Mouse (Mus musculus): Measurements from ENCODE around the gene Mkrn2os. TPM values are rescaled to one million over a fixed set of nuclear protein-coding genes. Genes with fewer than 3 reads are reported as not detected.
A peak's percentile ranks its signal among the peaks of the same experiment; 100 is the strongest.
"Not testable (repeated sequence)": the region's sequence is repeated elsewhere in the genome, so short reads cannot be mapped to it uniquely, and the experiment has no call there.

Mkrn2os gene
- total RNA-seq (2017): 0.25 TPM in 1 of 2 replicates, not detected in the other

- no peak for ATAC-seq (replicated peaks in 1 of 2; ENCODE audit: insufficient read depth in 1 of 2, low FRiP score in 2 of 2, low TSS enrichment in 1 of 2, low read depth in 1 of 2, poor library complexity in 2 of 2, severe bottlenecking in 2 of 2)
Observed at GRCm38 (mm10) chr6:115592458-115592857, at the start of gene Mkrn2os. Gene Mkrn2os (minus strand): TSS chr6:115592576.

GRCm38 (mm10) chr6:115638188-115638587 is 45.8 kb upstream of the Mkrn2os start:
- ATAC-seq (replicated peaks in 1 of 2; ENCODE audit: insufficient read depth in 1 of 2, low FRiP score in 2 of 2, low TSS enrichment in 1 of 2, low read depth in 1 of 2, poor library complexity in 2 of 2, severe bottlenecking in 2 of 2): not testable (repeated sequence)

DNA sequence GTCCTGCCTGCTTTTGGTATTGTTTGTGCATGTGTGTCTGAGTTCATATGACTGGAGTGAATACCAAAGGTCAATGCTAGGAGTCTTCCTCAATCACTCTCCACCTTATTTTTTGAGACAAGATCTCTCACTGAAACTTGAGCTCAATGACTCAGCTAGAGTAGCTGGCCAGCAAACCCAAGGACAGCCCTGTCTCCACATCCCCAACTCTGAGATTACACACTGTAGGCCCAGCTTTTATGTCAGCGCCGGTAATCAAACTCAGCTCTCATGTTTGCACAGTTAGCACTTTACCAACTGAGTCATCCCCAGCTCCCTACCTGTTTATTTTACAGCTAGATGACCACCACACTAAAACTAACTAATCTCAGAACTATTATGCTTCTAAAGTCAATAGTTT is 41.6 kb upstream of the Mkrn2os start:
- ATAC-seq (replicated peaks in 1 of 2; ENCODE audit: insufficient read depth in 1 of 2, low FRiP score in 2 of 2, low TSS enrichment in 1 of 2, low read depth in 1 of 2, poor library complexity in 2 of 2, severe bottlenecking in 2 of 2): no peak

DNA sequence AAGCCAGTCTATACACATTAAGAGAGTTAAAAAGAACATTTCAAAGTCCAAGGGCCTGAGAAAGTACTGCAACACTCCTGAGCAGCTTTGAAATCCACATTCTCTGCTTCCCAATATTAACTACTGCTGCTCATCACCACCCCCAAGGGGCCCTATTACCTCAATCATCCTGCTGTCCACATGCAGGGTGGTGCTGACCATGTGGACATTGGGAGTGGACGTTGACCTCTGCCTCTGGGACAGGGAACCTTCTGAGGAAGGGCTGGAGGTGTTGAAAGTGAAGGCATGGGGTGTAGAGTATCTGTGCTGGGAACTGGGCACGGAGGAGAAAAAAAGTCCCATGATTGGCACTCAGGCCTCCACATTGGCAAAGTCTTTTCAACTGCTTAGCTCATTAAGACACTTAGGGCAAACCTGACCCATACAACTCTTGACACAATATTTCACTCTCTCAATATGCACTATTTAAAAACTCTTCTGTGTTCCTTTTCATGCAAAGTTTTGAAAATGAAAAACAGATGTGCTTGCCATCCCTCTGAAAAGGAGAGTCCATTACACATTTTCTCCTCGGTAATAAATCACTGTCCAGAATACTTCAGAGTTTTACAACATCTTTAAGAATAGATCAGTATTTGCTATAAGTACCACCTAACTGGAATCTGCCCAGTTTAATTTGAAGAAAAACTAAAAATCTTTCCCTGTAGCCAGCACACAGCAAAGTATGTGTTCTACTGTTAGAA is 38.9 kb upstream of the Mkrn2os start:
- no peak for ATAC-seq (replicated peaks in 1 of 2; ENCODE audit: insufficient read depth in 1 of 2, low FRiP score in 2 of 2, low TSS enrichment in 1 of 2, low read depth in 1 of 2, poor library complexity in 2 of 2, severe bottlenecking in 2 of 2)

- no peak for ATAC-seq (replicated peaks in 1 of 2; ENCODE audit: insufficient read depth in 1 of 2, low FRiP score in 2 of 2, low TSS enrichment in 1 of 2, low read depth in 1 of 2, poor library complexity in 2 of 2, severe bottlenecking in 2 of 2)
Observed at GRCm38 (mm10) chr6:115626121-115626520, 33.7 kb upstream of the Mkrn2os start.

DNA sequence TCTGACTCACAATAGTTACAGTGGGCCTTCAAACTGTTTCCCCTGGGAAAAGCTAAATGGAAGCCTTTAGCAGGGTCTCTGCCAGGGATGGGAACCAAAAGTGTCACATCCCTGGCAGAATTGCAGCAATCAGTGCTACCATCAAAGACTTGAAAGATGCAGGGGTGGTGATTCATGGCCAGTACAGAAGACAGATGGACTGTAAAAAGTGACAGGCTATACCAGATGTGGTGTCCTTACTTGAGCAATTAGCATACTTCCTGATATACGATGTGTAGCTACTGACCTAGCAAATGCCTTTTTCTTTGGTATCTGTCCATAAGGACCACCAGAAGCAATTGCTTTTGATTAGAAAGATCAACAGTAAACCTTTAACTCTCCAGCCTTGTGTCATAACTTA is 28.6 kb upstream of the Mkrn2os start:
- no peak for ATAC-seq (replicated peaks in 1 of 2; ENCODE audit: insufficient read depth in 1 of 2, low FRiP score in 2 of 2, low TSS enrichment in 1 of 2, low read depth in 1 of 2, poor library complexity in 2 of 2, severe bottlenecking in 2 of 2)

- peak; percentile 78 to 85 for ATAC-seq (replicated peaks in 1 of 2; ENCODE audit: insufficient read depth in 1 of 2, low FRiP score in 2 of 2, low TSS enrichment in 1 of 2, low read depth in 1 of 2, poor library complexity in 2 of 2, severe bottlenecking in 2 of 2)
Observed at GRCm38 (mm10) chr6:115619818-115620217, 27.4 kb upstream of the Mkrn2os start.

GRCm38 (mm10) chr6:115615983-115616382 is 23.6 kb upstream of the Mkrn2os start:
- ATAC-seq (replicated peaks in 1 of 2; ENCODE audit: insufficient read depth in 1 of 2, low FRiP score in 2 of 2, low TSS enrichment in 1 of 2, low read depth in 1 of 2, poor library complexity in 2 of 2, severe bottlenecking in 2 of 2): no peak

GRCm38 (mm10) chr6:115613793-115614192 is 21.4 kb upstream of the Mkrn2os start:
- ATAC-seq (replicated peaks in 1 of 2; ENCODE audit: insufficient read depth in 1 of 2, low FRiP score in 2 of 2, low TSS enrichment in 1 of 2, low read depth in 1 of 2, poor library complexity in 2 of 2, severe bottlenecking in 2 of 2): no peak

DNA sequence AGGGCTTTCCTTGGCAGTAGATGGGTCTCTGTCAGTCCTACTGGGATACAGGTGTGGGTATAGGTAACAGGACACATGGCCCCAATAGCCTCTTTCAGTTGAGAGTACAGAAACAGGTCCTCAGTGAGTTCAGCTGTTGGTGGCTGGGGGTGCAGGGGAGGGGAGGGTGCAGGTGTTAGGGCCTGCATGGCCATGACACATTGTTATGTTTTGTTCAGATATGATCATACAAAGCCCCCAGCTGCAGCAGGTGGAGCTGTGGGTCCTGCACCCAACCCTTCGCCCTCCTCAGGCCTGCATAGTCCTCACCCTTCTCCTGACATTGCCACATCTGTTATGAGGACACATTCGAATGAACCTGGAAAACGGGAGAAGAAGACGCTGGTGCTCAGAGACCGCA is 17.9 kb upstream of the Mkrn2os start:
- no peak for ATAC-seq (replicated peaks in 1 of 2; ENCODE audit: insufficient read depth in 1 of 2, low FRiP score in 2 of 2, low TSS enrichment in 1 of 2, low read depth in 1 of 2, poor library complexity in 2 of 2, severe bottlenecking in 2 of 2)

- ATAC-seq (replicated peaks in 1 of 2; ENCODE audit: insufficient read depth in 1 of 2, low FRiP score in 2 of 2, low TSS enrichment in 1 of 2, low read depth in 1 of 2, poor library complexity in 2 of 2, severe bottlenecking in 2 of 2): peak; percentile 46 to 59; a peak in 3 of 4 replicates
Observed at GRCm38 (mm10) chr6:115609121-115609520, 16.7 kb upstream of the Mkrn2os start.

DNA sequence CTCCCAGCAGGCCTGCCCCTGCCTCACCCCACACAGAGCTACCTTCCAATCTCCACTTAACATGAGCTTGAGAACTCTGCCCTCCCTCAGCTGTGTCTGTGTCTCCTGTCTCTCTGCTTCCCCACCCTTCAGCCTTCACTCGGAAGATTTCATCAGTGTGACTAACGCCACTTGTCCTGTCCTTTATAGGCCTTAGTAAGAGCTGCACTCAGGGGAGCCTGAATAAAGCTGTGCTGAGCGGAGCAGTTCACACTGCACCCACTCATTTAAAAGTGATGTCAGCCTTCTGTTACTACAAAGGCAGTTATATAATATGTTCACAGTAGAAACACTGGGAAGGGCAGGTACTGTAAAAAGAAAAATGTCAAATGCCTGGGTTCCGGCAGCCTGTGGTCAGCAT is 15.1 kb upstream of the Mkrn2os start:
- ATAC-seq (replicated peaks in 1 of 2; ENCODE audit: insufficient read depth in 1 of 2, low FRiP score in 2 of 2, low TSS enrichment in 1 of 2, low read depth in 1 of 2, poor library complexity in 2 of 2, severe bottlenecking in 2 of 2): no peak

DNA sequence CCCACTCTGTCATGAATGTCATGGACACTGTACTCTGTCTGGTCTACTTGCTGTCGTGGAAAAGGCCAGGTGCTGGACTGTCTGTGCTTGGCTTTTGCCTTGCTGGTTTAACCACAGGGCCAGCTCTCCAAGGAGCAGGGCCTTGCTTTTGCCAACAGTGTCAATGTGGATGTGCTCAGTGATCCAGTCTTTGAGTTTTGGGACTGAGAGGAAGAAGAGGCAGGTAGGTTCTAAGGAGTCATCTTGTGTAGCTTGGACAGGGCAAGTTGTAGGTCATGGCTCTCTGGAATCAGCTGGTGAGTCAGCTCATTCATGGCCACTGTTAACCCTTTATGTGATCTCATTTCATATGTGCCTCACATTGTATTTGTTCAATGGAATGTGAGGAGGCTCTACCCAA is 14.1 kb upstream of the Mkrn2os start:
- ATAC-seq (replicated peaks in 1 of 2; ENCODE audit: insufficient read depth in 1 of 2, low FRiP score in 2 of 2, low TSS enrichment in 1 of 2, low read depth in 1 of 2, poor library complexity in 2 of 2, severe bottlenecking in 2 of 2): no peak

GRCm38 (mm10) chr6:115601715-115602523 is 9.5 kb upstream of the Mkrn2os start, which contains the start of gene Mkrn2:
Gene Mkrn2 (plus strand): TSS chr6:115601902.
- ATAC-seq (replicated peaks in 1 of 2; ENCODE audit: insufficient read depth in 1 of 2, low FRiP score in 2 of 2, low TSS enrichment in 1 of 2, low read depth in 1 of 2, poor library complexity in 2 of 2, severe bottlenecking in 2 of 2): peak; percentile 81 to 88

DNA sequence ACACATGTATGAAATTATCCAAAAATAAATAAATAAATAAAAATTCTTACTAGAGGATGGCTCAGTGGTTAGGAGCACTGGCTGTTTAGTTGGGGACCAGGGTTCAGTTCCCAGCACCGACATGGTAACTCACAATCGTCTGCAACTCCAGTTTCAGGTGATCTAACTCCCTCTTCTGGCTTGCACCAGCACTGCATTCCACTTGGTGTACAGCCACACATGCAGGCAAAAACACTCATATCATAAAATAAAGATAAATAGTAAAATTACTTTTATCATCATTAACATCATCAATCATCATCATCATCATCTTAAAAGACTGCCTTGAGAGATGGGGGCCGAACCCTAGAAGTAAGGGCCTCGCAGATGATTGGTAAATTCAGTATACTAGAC is 8.9 kb upstream of the Mkrn2os start:
- ATAC-seq (replicated peaks in 1 of 2; ENCODE audit: insufficient read depth in 1 of 2, low FRiP score in 2 of 2, low TSS enrichment in 1 of 2, low read depth in 1 of 2, poor library complexity in 2 of 2, severe bottlenecking in 2 of 2): no peak

- ATAC-seq (replicated peaks in 1 of 2; ENCODE audit: insufficient read depth in 1 of 2, low FRiP score in 2 of 2, low TSS enrichment in 1 of 2, low read depth in 1 of 2, poor library complexity in 2 of 2, severe bottlenecking in 2 of 2): no peak
Observed at GRCm38 (mm10) chr6:115595667-115596066, 3.3 kb upstream of the Mkrn2os start.

- peak; percentile 99 for ATAC-seq (replicated peaks in 1 of 2; ENCODE audit: insufficient read depth in 1 of 2, low FRiP score in 2 of 2, low TSS enrichment in 1 of 2, low read depth in 1 of 2, poor library complexity in 2 of 2, severe bottlenecking in 2 of 2)
Observed at GRCm38 (mm10) chr6:115594463-115594862, 2.1 kb upstream of the Mkrn2os start.

DNA sequence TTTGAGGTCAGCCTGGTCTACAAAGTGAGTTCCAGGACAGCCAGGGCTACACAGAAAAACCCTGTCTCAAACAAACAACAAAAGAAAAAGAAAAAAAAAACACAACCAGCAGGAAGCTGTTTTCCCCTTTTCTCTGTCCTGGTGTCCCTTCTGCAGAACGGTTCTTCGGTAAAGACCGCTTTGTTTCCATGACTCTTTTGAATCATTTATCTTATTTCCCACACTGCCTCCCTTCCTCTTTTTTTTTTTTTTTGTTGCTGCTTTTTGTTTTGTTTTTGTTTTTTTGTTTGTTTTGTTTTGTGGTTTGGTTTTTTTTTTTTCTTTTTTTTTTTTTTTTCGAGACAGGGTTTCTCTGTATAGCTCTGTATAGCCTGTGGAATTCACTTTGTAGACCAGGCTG is 876 bp upstream of the Mkrn2os start:
- ATAC-seq (replicated peaks in 1 of 2; ENCODE audit: insufficient read depth in 1 of 2, low FRiP score in 2 of 2, low TSS enrichment in 1 of 2, low read depth in 1 of 2, poor library complexity in 2 of 2, severe bottlenecking in 2 of 2): no peak
